Mouse (Mus musculus) midbrain, postnatal 0 days (tissue): Measurements from ENCODE around the gene Mad2l1bp. TPM values are rescaled to one million over a fixed set of nuclear protein-coding genes. Genes with fewer than 3 reads are reported as not detected.

ENCODE experiments used
- ATAC-seq: fragments of 200-750 bp; cut with Nextera tagmentation; 2 replicates; pipeline ENCODE4 v1.8.0; 2017; ENCODE audit warnings: moderate number of reproducible peaks, mild to moderate bottlenecking, moderate TSS enrichment, moderate library complexity; ENCODE audit not compliant: low FRiP score
- DNase-seq: peaks from one replicate; pipeline ENCODE4 v3.0.0-alpha.2; 2015; ENCODE audit warnings: low spot score
- H3K27ac ChIP-seq: fragments of 300-500 bp; sonication (generic); 2 replicates; pipeline ENCODE4 v1.5.1; 2014; ENCODE audit warnings: low read depth, mild to moderate bottlenecking, low read length, mixed read lengths
- H3K27me3 ChIP-seq: fragments of 300-500 bp; sonication (generic); 2 replicates; pipeline ENCODE4 v1.6.1; 2014; ENCODE audit warnings: low read length, control low read depth, mixed read lengths; ENCODE audit not compliant: insufficient read depth
- H3K36me3 ChIP-seq: fragments of 300-500 bp; sonication (generic); 2 replicates; pipeline ENCODE4 v1.6.1; 2014; ENCODE audit warnings: low read length, control low read depth, mixed read lengths; ENCODE audit not compliant: insufficient read depth
- H3K4me1 ChIP-seq: fragments of 300-500 bp; sonication (generic); 2 replicates; pipeline ENCODE4 v1.6.1; 2014; ENCODE audit warnings: mild to moderate bottlenecking, control low read depth, antibody characterized with exemption, low read length, mixed read lengths; ENCODE audit not compliant: insufficient read depth
- H3K4me2 ChIP-seq: fragments of 300-500 bp; sonication (generic); 2 replicates; pipeline ENCODE4 v1.6.1; 2014; ENCODE audit warnings: low read depth, mild to moderate bottlenecking, low read length, mixed read lengths; ENCODE audit not compliant: poor library complexity, severe bottlenecking
- H3K4me3 ChIP-seq: fragments of 300-500 bp; sonication (generic); 2 replicates; pipeline ENCODE4 v1.5.1; 2014; ENCODE audit warnings: low read depth, mild to moderate bottlenecking, low read length, moderate library complexity
- H3K9ac ChIP-seq: fragments of 300-500 bp; sonication (generic); replicated peaks from 2 replicates; pipeline ENCODE4 v1.6.1; 2014; ENCODE audit warnings: mild to moderate bottlenecking, low read length, moderate library complexity, mixed read lengths; ENCODE audit not compliant: poor library complexity, severe bottlenecking
- H3K9me3 ChIP-seq: fragments of 300-500 bp; sonication (generic); 2 replicates; pipeline ENCODE4 v1.6.1; 2016; ENCODE audit warnings: low read length, control low read depth
- CTCF ChIP-seq: IDR thresholded peaks from 2 replicates; pipeline ENCODE4 v1.5.1; 2016; ENCODE audit warnings: antibody characterized with exemption, mild to moderate bottlenecking
- WGBS: fragments of 180-500 bp; shearing (Covaris S2); extraction: QIAGEN DNeasy Blood & Tissue Kit; methylation state at CpG from one replicate; pipeline ENCODE4 v1.1.7; 2014; 5-methylcytosine and 5-hydroxymethylcytosine counted together
- polyA plus RNA-seq: library from polyadenylated mRNA; unstranded; fragments of >200 nt; fragmentation: Nextera tagmentation; extraction: Ambion mirVana; gene quantifications from 2 replicates; pipeline ENCODE4 v1.2.1, GENCODE M21; 2015
- total RNA-seq: library from RNA; depleted of rRNA; stranded (reverse); fragments of >200 nt; gene quantifications from 2 replicates; pipeline ENCODE4 v1.2.3, GENCODE M21; 2014

The Mad2l1bp gene
- total and polyA plus RNA-seq, 2 experiments from 2014 or later, result 13.3 to 18.2 TPM

- H3K4me3 ChIP-seq, result no peak overlapping the region
- no peak overlapping the region for H3K9ac ChIP-seq
- no peaks in the 10 kb centered on the region for H3K27me3 ChIP-seq
- ATAC-seq (no peak), DNase-seq (no peak)
- no peak overlapping the region for H3K4me2 ChIP-seq
- H3K27ac ChIP-seq, result no peak overlapping the region
- H3K9me3 ChIP-seq, result no peaks in the 10 kb centered on the region
- peaks cover 73% of the 10 kb centered on the region for H3K36me3 ChIP-seq
- H3K4me1 ChIP-seq, result no peaks in the 10 kb centered on the region
- WGBS, result 96% methylated on average over 4 of the region's 4 CpGs
- no peak for TF ChIP-seq CTCF
Observed at GRCm38 (mm10) chr17:46123285-46123684, 30.1 kb downstream of the Mad2l1bp start.

GRCm38 (mm10) chr17:46122791-46123190 is 30.6 kb downstream of the Mad2l1bp start:
- peaks cover 73% of the 10 kb centered on the region for H3K36me3 ChIP-seq
- H3K9me3 ChIP-seq, result no peaks in the 10 kb centered on the region
- no peak overlapping the region for H3K27ac ChIP-seq
- 100% methylated on average over 4 of the region's 4 CpGs for WGBS
- no peak overlapping the region for H3K4me2 ChIP-seq
- DNase-seq (no peak), ATAC-seq (no peak)
- H3K9ac ChIP-seq, result no peak overlapping the region
- TF ChIP-seq CTCF, result no peak
- no peaks in the 10 kb centered on the region for H3K27me3 ChIP-seq
- H3K4me3 ChIP-seq, result no peak overlapping the region
- H3K4me1 ChIP-seq, result no peaks in the 10 kb centered on the region

GRCm38 (mm10) chr17:46119641-46120040 is 33.7 kb downstream of the Mad2l1bp start:
- H3K4me3 ChIP-seq, result no peak overlapping the region
- no peak overlapping the region for H3K9ac ChIP-seq
- no peak overlapping the region for H3K27ac ChIP-seq
- DNase-seq (no peak), ATAC-seq (no peak)
- H3K27me3 ChIP-seq, result no peaks in the 10 kb centered on the region
- H3K4me2 ChIP-seq, result no peak overlapping the region
- TF ChIP-seq CTCF, result no peak
- H3K36me3 ChIP-seq, result peaks cover 43% of the 10 kb centered on the region
- WGBS, result 93% methylated on average over 10 of the region's 10 CpGs
- H3K9me3 ChIP-seq, result no peaks in the 10 kb centered on the region
- no peaks in the 10 kb centered on the region for H3K4me1 ChIP-seq

- no peak overlapping the region for H3K4me2 ChIP-seq
- ATAC-seq, result no peak
- 50% methylated on average over 4 of the region's 4 CpGs for WGBS
- peaks cover 31% of the 10 kb centered on the region for H3K36me3 ChIP-seq
- H3K4me3 ChIP-seq, result no peak overlapping the region
- no peak overlapping the region for H3K27ac ChIP-seq
- H3K27me3 ChIP-seq, result no peaks in the 10 kb centered on the region
- no peak for DNase-seq
- no peak for TF ChIP-seq CTCF
- H3K9me3 ChIP-seq, result no peaks in the 10 kb centered on the region
- no peak overlapping the region for H3K9ac ChIP-seq
- no peaks in the 10 kb centered on the region for H3K4me1 ChIP-seq
Observed at GRCm38 (mm10) chr17:46118423-46118850, 34.9 kb downstream of the Mad2l1bp start.

- Histone ChIP-seq H3K4me3 (no peak overlapping the region), H3K27me3 (no peaks in the 10 kb centered on the region), H3K27ac (no peak overlapping the region), H3K4me2 (no peak overlapping the region), H3K4me1 (no peaks in the 10 kb centered on the region), H3K9me3 (no peaks in the 10 kb centered on the region), H3K9ac (no peak overlapping the region), H3K36me3 (peaks cover 25% of the 10 kb centered on the region)
- TF ChIP-seq CTCF, result no peak
- ATAC-seq, result no peak
- DNase-seq, result no peak
- WGBS, result 77% methylated on average over 13 of the region's 13 CpGs
Observed at GRCm38 (mm10) chr17:46117623-46118422, 35.5 kb downstream of the Mad2l1bp start.

GRCm38 (mm10) chr17:46116881-46117280 is 36.5 kb downstream of the Mad2l1bp start:
- H3K36me3 ChIP-seq, result peaks cover 20% of the 10 kb centered on the region
- H3K4me2 ChIP-seq, result no peak overlapping the region
- no peaks in the 10 kb centered on the region for H3K9me3 ChIP-seq
- H3K4me1 ChIP-seq, result no peaks in the 10 kb centered on the region
- ATAC-seq (no peak), DNase-seq (no peak)
- no peaks in the 10 kb centered on the region for H3K27me3 ChIP-seq
- TF ChIP-seq CTCF, result no peak
- WGBS, result 80% methylated on average over 3 of the region's 3 CpGs
- no peak overlapping the region for H3K4me3 ChIP-seq
- no peak overlapping the region for H3K27ac ChIP-seq
- no peak overlapping the region for H3K9ac ChIP-seq
